22 mouse cellular contexts compared by ENCODE assay signal in genomic region chr2:120655905-120656304, GRCm38 (mm10). TPM values are rescaled to one million over a fixed set of nuclear protein-coding genes. Genes with fewer than 3 reads are reported as not detected.
DNase-seq lines count a peak whose midpoint lies in the region; ATAC-seq and TF ChIP-seq lines count a peak whose summit lies in the region.
"Had no signal": no experiment of that assay in that cellular context is flagged by ENCODE, and none has a peak within 500 bp of the region (broad histone marks: within the 10 kb centered on the region; RNA-seq: fewer than 3 reads in every experiment).

No protein-coding gene starts in this region.

- no peak overlapping the region for H3K9ac ChIP-seq in lung, postnatal 0 days (replicated peaks; ENCODE audit: low read depth)

- peaks cover 13% of the 10 kb centered on the region; the same call in 1 of the 2 replicates for H3K4me1 ChIP-seq in lung, postnatal 0 days (ENCODE audit: insufficient read depth, low read depth, low read length)

- H3K4me3 ChIP-seq in lung, postnatal 0 days (ENCODE audit: low read depth, low read length), result no peak overlapping the region

- no peaks in the 10 kb centered on the region for H3K27me3 ChIP-seq in lung, postnatal 0 days (replicated peaks; ENCODE audit: insufficient read depth, low read length)
- H3K27me3 ChIP-seq: CH12.LX, Patski had no signal

- H3K27ac ChIP-seq in lung, postnatal 0 days (ENCODE audit: low read length), result no peak overlapping the region

- no peaks in the 10 kb centered on the region for H3K36me3 ChIP-seq in lung, postnatal 0 days (ENCODE audit: insufficient read depth, low read length)
- H3K36me3 ChIP-seq: G1E had no signal

- intact Hi-C loops in heart, postnatal 14 days (cut with DNase I), result no loop called here

- H3K9me3 ChIP-seq in lung, postnatal 0 days (ENCODE audit: low read length), result no peaks in the 10 kb centered on the region
- H3K9me3 ChIP-seq: G1E had no signal

- TF ChIP-seq CTCF in lung, postnatal 0 days (IDR thresholded peaks at IDR 0.05), result no peak

- peak; percentile 64 for DNase-seq in heart, adult 11 months
- no peak for DNase-seq in heart, postnatal 14 days
- DNase-seq in lung, postnatal 0 days (ENCODE audit: low spot score), result no peak
- no peak for DNase-seq in lung, postnatal 10 days
- peak; percentile 75 for DNase-seq in 416B (ENCODE audit: low read depth)
- DNase-seq: adrenal gland, adult 2 months; adrenal gland, adult 8-10 months; adrenal gland, postnatal 10 days; adrenal gland, postnatal 14 days; adrenal gland, postnatal 25 days; adrenal gland, postnatal 36 days; B cell, adult 2 months; cerebellum, adult 11 months; cerebellum, adult 11-12 months; cerebellum, adult 18-20 months; cerebellum, adult 2 months had no signal

- 65% methylated on average over 5 of the region's 5 CpGs for WGBS in lung, postnatal 0 days

- no peak overlapping the region for H3K4me2 ChIP-seq in lung, postnatal 0 days (replicated peaks; ENCODE audit: low read depth, low read length)

- ATAC-seq in lung, postnatal 0 days, result peak; percentile 11; the same call in 1 of the 2 replicates
- ATAC-seq in megakaryocyte progenitor cell, adult 5-6 weeks (replicated peaks; ENCODE audit: poor library complexity), result no peak
- ATAC-seq: activated CD4-positive, CD25-positive, alpha-beta regulatory T cell, adult 4 months; CD4-positive, CD25-positive, alpha-beta regulatory T cell, adult 4 months; Patski had no signal

- TF ChIP-seq EP300 in lung, postnatal 0 days (IDR thresholded peaks at IDR 0.05), result peak; percentile 84

RNA-seq across cellular contexts. Expression of gene Stard9, which starts 27.0 kb away (rescaled TPM):
- total RNA-seq in heart, postnatal 14 days (2021), result 10 to 100 TPM; 16.1 to 17.9 TPM
- polyA plus RNA-seq in lung, postnatal 0 days (2015; fragmentation: Nextera tagmentation; extraction: Ambion mirVana), result 15.4 and 17.8 TPM in 2 replicates
- 1.2 and 2.5 TPM in 2 replicates for total RNA-seq in megakaryocyte progenitor cell, adult 5-6 weeks (2015)
- total RNA-seq in megakaryocyte progenitor cell, adult 5-6 weeks (2017), result 1.3 TPM in 2 replicates

RNA-seq across cellular contexts. Expression of gene Lrrc57, which starts 46.6 kb away (rescaled TPM):
- total RNA-seq in heart, postnatal 14 days (2021), result 10 to 100 TPM; 13.3 to 13.6 TPM
- 24.7 and 28.2 TPM in 2 replicates for polyA plus RNA-seq in lung, postnatal 0 days (2015; fragmentation: Nextera tagmentation; extraction: Ambion mirVana)
- total RNA-seq in megakaryocyte progenitor cell, adult 5-6 weeks (2015), result 21.4 and 25.6 TPM in 2 replicates
- total RNA-seq in megakaryocyte progenitor cell, adult 5-6 weeks (2017), result 16.5 and 22.9 TPM in 2 replicates

RNA-seq across cellular contexts. Expression of gene Haus2, which starts 46.7 kb away (rescaled TPM):
- total RNA-seq in heart, postnatal 14 days (2021), result 10 to 100 TPM in 1 of 2 experiments, 1 to 10 TPM in 1; 9.2 to 10.8 TPM
- 13.2 and 14.2 TPM in 2 replicates for polyA plus RNA-seq in lung, postnatal 0 days (2015; fragmentation: Nextera tagmentation; extraction: Ambion mirVana)
- total RNA-seq in megakaryocyte progenitor cell, adult 5-6 weeks (2015), result 28.5 and 29.9 TPM in 2 replicates
- total RNA-seq in megakaryocyte progenitor cell, adult 5-6 weeks (2017), result 17.6 and 17.7 TPM in 2 replicates

Comparison
In these comparisons a context has a peak if more than half of its experiments do, and no peak if none do; other contexts are left out.
1. DNase-seq: peak in heart, adult 11 months (single experiment) and 416B (single experiment); none in heart, postnatal 14 days (0 of 2), lung, postnatal 0 days (single experiment) and lung, postnatal 10 days (single experiment).
2. RNA of gene Stard9, which starts 27.0 kb away (total RNA-seq): 16.1 to 17.9 TPM in heart, postnatal 14 days; 1.2 to 2.5 TPM in megakaryocyte progenitor cell, adult 5-6 weeks; every median in the first group is over 4 times any median in the second.